Mouse (Mus musculus): ENCODE results near the gene Phyhd1. TPM values are rescaled to one million over a fixed set of nuclear protein-coding genes. Genes with fewer than 3 reads are reported as not detected.
A peak's percentile ranks its signal among the peaks of the same experiment; 100 is the strongest.

Gene Phyhd1
- polyA plus RNA-seq, 1 experiment from 2014 or later: 3.4 TPM

GRCm38 (mm10) chr2:30280743-30281142 lies 14.7 kb downstream of the Phyhd1 start, which contains the start of gene Gm28038:
TSS of gene Gm28038 (plus strand) at chr2:30281043.
- no peak for DNase-seq (ENCODE audit: extremely low spot score, low spot score)
- Histone ChIP-seq H3K9me3 (no peaks in the 10 kb centered on the region), H3K4me1 (peaks cover 12% of the 10 kb centered on the region), H3K27ac (no peak within 1 kb of the TSS), H3K4me3 (no peak within 1 kb of the TSS), H3K36me3 (replicated peaks) (peaks cover 6% of the 10 kb centered on the region; the same call in 1 of the 2 replicates), H3K27me3 (ENCODE audit: poor library complexity, severe bottlenecking) (no peaks in the 10 kb centered on the region)
- WGBS: 94% methylated on average over 11 of the region's 11 CpGs

- Histone ChIP-seq H3K27ac (no peak overlapping the region), H3K36me3 (replicated peaks) (peaks cover 6% of the 10 kb centered on the region; the same call in 1 of the 2 replicates), H3K4me3 (no peak overlapping the region), H3K27me3 (ENCODE audit: poor library complexity, severe bottlenecking) (no peaks in the 10 kb centered on the region), H3K4me1 (peaks cover 15% of the 10 kb centered on the region), H3K9me3 (no peaks in the 10 kb centered on the region)
- no peak for DNase-seq (ENCODE audit: extremely low spot score, low spot score)
- WGBS: 82% methylated on average over 3 of the region's 3 CpGs
Measured at GRCm38 (mm10) chr2:30281651-30282050, 15.6 kb downstream of the Phyhd1 start.

GRCm38 (mm10) chr2:30283193-30283592 lies 17.2 kb downstream of the Phyhd1 start:
- Histone ChIP-seq H3K4me1 (peaks cover 27% of the 10 kb centered on the region), H3K27me3 (ENCODE audit: poor library complexity, severe bottlenecking) (no peaks in the 10 kb centered on the region), H3K36me3 (replicated peaks) (peaks cover 10% of the 10 kb centered on the region), H3K9me3 (no peaks in the 10 kb centered on the region), H3K27ac (no peak overlapping the region), H3K4me3 (no peak overlapping the region)
- DNase-seq (ENCODE audit: extremely low spot score, low spot score): no peak
- WGBS: 93% methylated on average over 2 of the region's 2 CpGs

DNA sequence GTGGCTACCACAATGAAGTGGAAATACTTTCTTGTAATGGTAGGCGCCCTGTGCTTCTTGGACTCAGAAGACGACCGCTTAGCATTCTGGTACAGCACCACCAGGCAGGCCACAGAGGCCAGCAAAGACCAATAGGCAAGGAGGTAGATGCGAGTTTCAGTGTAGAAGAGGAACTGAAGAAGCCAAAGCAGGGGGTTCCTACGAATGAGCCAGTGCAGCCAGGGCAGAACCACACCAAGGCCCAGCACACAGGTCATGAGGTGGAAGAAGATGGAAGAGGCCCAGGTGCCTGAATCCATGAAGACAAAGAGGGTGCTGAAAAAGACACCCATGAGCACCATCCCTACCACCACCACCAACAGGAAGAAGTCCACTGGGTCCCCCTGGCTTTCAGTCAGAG lies 19.0 kb downstream of the Phyhd1 start:
- Histone ChIP-seq H3K27me3 (ENCODE audit: poor library complexity, severe bottlenecking) (no peaks in the 10 kb centered on the region), H3K9me3 (no peaks in the 10 kb centered on the region), H3K4me1 (peaks cover 28% of the 10 kb centered on the region), H3K27ac (no peak overlapping the region), H3K4me3 (peak overlapping the region; percentile 98), H3K36me3 (replicated peaks) (peaks cover 26% of the 10 kb centered on the region)
- WGBS: 96% methylated on average over 5 of the region's 5 CpGs
- DNase-seq (ENCODE audit: extremely low spot score, low spot score): no peak

DNA sequence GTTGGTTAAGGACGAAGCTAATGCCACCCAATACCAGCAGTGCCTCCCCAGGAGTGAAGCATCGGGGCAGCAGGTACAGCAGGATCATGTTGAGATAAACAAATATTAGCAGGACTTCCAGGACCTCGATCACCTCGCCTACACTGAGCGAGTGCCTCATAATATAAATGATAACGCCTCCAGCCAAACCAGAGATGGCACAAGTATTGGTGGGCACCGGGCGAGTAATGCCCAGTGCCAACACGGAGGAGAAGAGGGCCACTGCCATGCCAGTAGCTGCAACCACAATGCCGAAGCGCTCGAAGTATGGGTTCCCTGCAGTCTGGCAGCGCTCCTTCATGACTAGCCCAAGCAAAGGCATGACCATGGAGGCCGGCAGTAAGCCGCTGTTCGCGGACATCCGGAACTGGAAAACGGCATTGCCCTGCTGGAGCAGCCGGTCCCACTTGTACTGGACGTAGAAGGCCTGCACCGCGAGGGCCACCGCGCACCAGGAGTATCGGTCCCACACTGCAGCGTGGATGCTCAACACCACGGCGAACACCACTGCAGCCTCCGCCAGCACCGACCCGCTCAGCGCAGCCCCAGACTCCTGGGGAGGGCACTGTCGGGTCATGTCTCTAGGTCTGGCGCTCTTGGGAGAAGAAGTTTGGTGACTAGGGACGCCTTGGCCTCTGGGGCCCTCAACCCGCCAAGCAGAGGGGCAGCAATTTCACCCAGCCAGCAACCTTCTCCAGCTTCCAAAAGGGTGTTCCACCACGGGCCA lies 19.6 kb downstream of the Phyhd1 start:
- Histone ChIP-seq H3K36me3 (replicated peaks) (peaks cover 32% of the 10 kb centered on the region), H3K4me3 (peak overlapping the region; percentile 98), H3K27ac (peak overlapping the region; percentile 94), H3K4me1 (peaks cover 28% of the 10 kb centered on the region), H3K27me3 (ENCODE audit: poor library complexity, severe bottlenecking) (no peaks in the 10 kb centered on the region), H3K9me3 (no peaks in the 10 kb centered on the region)
- WGBS: 16% methylated on average over 38 of the region's 38 CpGs
- DNase-seq (ENCODE audit: extremely low spot score, low spot score): peak; percentile 21

DNA sequence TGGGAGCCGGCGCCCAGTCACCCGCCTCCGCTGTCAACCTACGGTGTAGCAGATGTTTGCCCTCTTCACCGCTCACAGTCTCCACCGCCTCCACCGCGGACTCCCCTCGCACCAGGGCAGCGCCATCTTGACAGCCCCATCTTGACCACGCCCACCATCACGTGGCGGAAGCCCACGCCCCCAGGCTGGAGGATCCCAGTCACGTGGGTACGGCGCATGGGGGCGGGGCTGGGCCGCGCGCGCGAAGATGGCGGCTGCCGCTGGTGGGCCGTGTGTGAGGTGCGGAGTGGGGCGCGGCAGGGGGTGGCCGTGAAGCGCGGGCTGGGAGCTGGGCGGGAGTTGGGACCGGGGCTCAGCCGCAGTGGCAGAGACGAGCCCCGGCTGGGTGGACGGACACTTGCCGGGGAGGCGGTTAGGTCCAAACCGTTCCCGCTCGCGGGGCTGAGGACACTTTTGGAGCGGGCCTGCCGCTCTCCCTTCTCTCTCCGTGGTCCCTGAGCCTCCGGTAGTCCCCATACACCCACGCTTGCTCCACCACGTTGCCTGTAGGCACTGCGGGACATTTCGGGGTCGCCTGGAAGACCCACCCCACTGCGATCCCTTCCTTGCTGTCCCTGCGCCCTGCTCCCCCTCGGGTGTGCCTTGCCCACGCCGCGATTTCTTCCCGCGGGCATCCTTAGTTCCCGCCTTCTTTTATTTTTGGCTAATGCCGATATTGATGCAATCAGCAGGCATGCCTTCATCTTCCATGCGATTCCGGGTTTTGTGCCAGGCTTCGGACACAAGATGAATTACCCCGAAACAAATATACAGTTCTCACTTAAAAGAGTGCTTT lies 20.4 kb downstream of the Phyhd1 start, which contains the start of the genes Dolk and Nup188:
Gene Dolk (minus strand): TSS at position 143 of the 835 bp plus-strand sequence.
Gene Nup188 (plus strand): TSS at position 206 of the 835 bp plus-strand sequence.
- H3K27me3 ChIP-seq (ENCODE audit: poor library complexity, severe bottlenecking): no peaks in the 10 kb centered on the region
- no peaks in the 10 kb centered on the region for H3K9me3 ChIP-seq
- WGBS: under 1% methylated on average over 68 of the region's 68 CpGs
- H3K4me1 ChIP-seq: peaks cover 28% of the 10 kb centered on the region
- H3K27ac ChIP-seq: peak within 1 kb of the TSS; percentile 94
- H3K4me3 ChIP-seq: peak within 1 kb of the TSS; percentile 98
- peak; percentile 97 for DNase-seq (ENCODE audit: extremely low spot score, low spot score)
- H3K36me3 ChIP-seq (replicated peaks): peaks cover 39% of the 10 kb centered on the region

DNA sequence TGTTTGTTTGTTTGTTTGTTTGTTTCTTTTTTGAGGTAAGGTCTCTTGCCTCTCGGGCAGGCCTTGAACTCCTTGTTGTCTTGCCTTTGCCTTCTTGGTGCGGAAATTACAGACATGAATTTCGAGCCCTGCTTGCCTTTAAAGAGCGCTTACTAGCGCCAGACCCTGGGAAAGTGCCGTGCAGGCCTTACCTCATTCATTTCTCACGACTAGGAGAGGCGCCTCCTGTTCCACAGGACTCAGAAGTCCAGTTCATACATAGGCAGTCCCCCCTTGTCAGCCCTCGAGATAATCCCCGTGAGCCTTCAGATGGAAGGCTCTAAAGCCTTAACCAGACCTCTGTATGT lies 21.0 kb downstream of the Phyhd1 start:
- no peak for DNase-seq (ENCODE audit: extremely low spot score, low spot score)
- H3K4me1 ChIP-seq: peaks cover 28% of the 10 kb centered on the region
- peak overlapping the region; percentile 94 for H3K27ac ChIP-seq
- H3K9me3 ChIP-seq: no peaks in the 10 kb centered on the region
- under 1% methylated on average over 10 of the region's 10 CpGs for WGBS
- H3K27me3 ChIP-seq (ENCODE audit: poor library complexity, severe bottlenecking): no peaks in the 10 kb centered on the region
- peak overlapping the region; percentile 98 for H3K4me3 ChIP-seq
- H3K36me3 ChIP-seq (replicated peaks): peaks cover 45% of the 10 kb centered on the region

- no peaks in the 10 kb centered on the region for H3K27me3 ChIP-seq (ENCODE audit: poor library complexity, severe bottlenecking)
- no peak overlapping the region for H3K27ac ChIP-seq
- no peaks in the 10 kb centered on the region for H3K9me3 ChIP-seq
- 82% methylated on average over 3 of the region's 3 CpGs for WGBS
- no peaks in the 10 kb centered on the region for H3K4me1 ChIP-seq
- DNase-seq (ENCODE audit: extremely low spot score, low spot score): no peak
- peaks cover 98% of the 10 kb centered on the region for H3K36me3 ChIP-seq (replicated peaks)
- no peak overlapping the region for H3K4me3 ChIP-seq
Measured at GRCm38 (mm10) chr2:30299525-30299924, 33.5 kb downstream of the Phyhd1 start.

- Histone ChIP-seq H3K9me3 (no peaks in the 10 kb centered on the region), H3K36me3 (replicated peaks) (peaks cover 98% of the 10 kb centered on the region)
Measured at GRCm38 (mm10) chr2:30299966-30300365, 34.0 kb downstream of the Phyhd1 start.

GRCm38 (mm10) chr2:30306087-30306486 lies 40.1 kb downstream of the Phyhd1 start:
- WGBS: 98% methylated on average over 7 of the region's 7 CpGs
- peaks cover 100% of the 10 kb centered on the region for H3K36me3 ChIP-seq (replicated peaks)

More at GRCm38 (mm10) chr2:30299966-30300365, 34.0 kb downstream of the Phyhd1 start:
- Histone ChIP-seq H3K4me3 (no peak overlapping the region), H3K27me3 (ENCODE audit: poor library complexity, severe bottlenecking) (no peaks in the 10 kb centered on the region), H3K27ac (no peak overlapping the region), H3K4me1 (no peaks in the 10 kb centered on the region)
- 91% methylated on average over 5 of the region's 5 CpGs for whole genome bisulfite sequencing
- no peak for DNase-seq (ENCODE audit: extremely low spot score, low spot score)

GRCm38 (mm10) chr2:30309351-30309750 lies 43.3 kb downstream of the Phyhd1 start:
- Histone ChIP-seq H3K4me1 (no peaks in the 10 kb centered on the region), H3K36me3 (replicated peaks) (peaks cover 98% of the 10 kb centered on the region)
- 89% methylated on average over 3 of the region's 3 CpGs for WGBS

More at GRCm38 (mm10) chr2:30306087-30306486, 40.1 kb downstream of the Phyhd1 start:
- Histone ChIP-seq H3K4me3 (no peak overlapping the region), H3K9me3 (no peaks in the 10 kb centered on the region), H3K4me1 (no peaks in the 10 kb centered on the region), H3K27me3 (ENCODE audit: poor library complexity, severe bottlenecking) (no peaks in the 10 kb centered on the region), H3K27ac (no peak overlapping the region)
- no peak for DNase-seq (ENCODE audit: extremely low spot score, low spot score)

GRCm38 (mm10) chr2:30311481-30311880 lies 45.5 kb downstream of the Phyhd1 start:
- Histone ChIP-seq H3K36me3 (replicated peaks) (peaks cover 98% of the 10 kb centered on the region), H3K9me3 (no peaks in the 10 kb centered on the region), H3K4me3 (no peak overlapping the region), H3K4me1 (no peaks in the 10 kb centered on the region), H3K27ac (no peak overlapping the region), H3K27me3 (ENCODE audit: poor library complexity, severe bottlenecking) (no peaks in the 10 kb centered on the region)
- WGBS: 98% methylated on average over 2 of the region's 2 CpGs
- no peak for DNase-seq (ENCODE audit: extremely low spot score, low spot score)

More at GRCm38 (mm10) chr2:30309351-30309750, 43.3 kb downstream of the Phyhd1 start:
- DNase-seq (ENCODE audit: extremely low spot score, low spot score): no peak
- Histone ChIP-seq H3K27ac (no peak overlapping the region), H3K4me3 (no peak overlapping the region), H3K9me3 (no peaks in the 10 kb centered on the region), H3K27me3 (ENCODE audit: poor library complexity, severe bottlenecking) (no peaks in the 10 kb centered on the region)
